Mouse (Mus musculus) adrenal gland, postnatal 25 days (tissue): ENCODE measurements around the gene Gm11758. TPM values are rescaled to one million over a fixed set of nuclear protein-coding genes. Genes with fewer than 3 reads are reported as not detected.
"Not testable (repeated sequence)": the region's sequence is repeated elsewhere in the genome, so short reads cannot be mapped to it uniquely, and the experiment has no call there.

ENCODE experiments used
- DNase-seq: peaks from one replicate; pipeline ENCODE4 v3.0.0; 2021; ENCODE audit warnings: mixed read lengths
- long read RNA-seq: library from polyadenylated mRNA; stranded (forward); transcript quantifications from one replicate; pipeline ENCODE4 v2.0.0, GENCODE M21; 2021
- total RNA-seq: library from RNA; stranded (reverse); gene quantifications from 2 replicates; pipeline ENCODE4 v1.2.3, GENCODE M21; 2021

Gm11758 gene
- not detected in 2 replicates for total RNA-seq
- long read RNA-seq, result 0 reads

DNA sequence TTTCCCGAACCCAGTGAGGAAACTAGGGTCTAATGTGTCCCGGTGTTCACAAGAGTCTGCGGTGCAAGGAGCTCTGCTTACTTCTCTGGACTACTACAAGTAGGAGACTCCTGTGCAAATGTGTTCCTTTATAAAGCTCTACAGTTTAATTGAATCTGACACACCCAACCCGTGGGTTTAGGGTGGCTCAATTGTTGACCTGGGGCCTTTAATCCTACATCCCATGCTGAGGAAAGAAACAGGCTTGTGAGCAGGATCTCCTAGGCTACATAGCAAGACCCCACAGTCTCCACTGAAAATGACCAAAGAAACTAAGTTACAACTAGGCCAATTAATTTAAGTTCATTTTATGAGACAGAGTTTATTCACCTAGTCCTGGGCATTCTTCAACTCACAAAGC lies at the start of gene Gm11758:
Gm11758 (minus strand) TSS at position 101 of the 400 bp plus-strand sequence.
- not testable (repeated sequence) for DNase-seq

GRCm38 (mm10) chr4:73920660-73921059 lies 44.6 kb upstream of the Gm11758 start, which contains the start of gene Gm11756:
Gm11756 (minus strand) TSS chr4:73920760.
- not testable (repeated sequence) for DNase-seq

GRCm38 (mm10) chr4:73905853-73906252 lies 29.8 kb upstream of the Gm11758 start, which contains the start of gene Gm13871:
Gm13871 (minus strand) TSS chr4:73905953.
- not testable (repeated sequence) for DNase-seq

DNA sequence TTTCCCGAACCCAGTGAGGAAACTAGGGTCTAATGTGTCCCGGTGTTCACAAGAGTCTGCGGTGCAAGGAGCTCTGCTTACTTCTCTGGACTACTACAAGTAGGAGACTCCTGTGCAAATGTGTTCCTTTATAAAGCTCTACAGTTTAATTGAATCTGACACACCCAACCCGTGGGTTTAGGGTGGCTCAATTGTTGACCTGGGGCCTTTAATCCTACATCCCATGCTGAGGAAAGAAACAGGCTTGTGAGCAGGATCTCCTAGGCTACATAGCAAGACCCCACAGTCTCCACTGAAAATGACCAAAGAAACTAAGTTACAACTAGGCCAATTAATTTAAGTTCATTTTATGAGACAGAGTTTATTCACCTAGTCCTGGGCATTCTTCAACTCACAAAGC lies 14.9 kb upstream of the Gm11758 start, which contains the start of gene Gm11757:
Gm11757 (minus strand) TSS at position 101 of the 400 bp plus-strand sequence.
- DNase-seq, result not testable (repeated sequence)

DNA sequence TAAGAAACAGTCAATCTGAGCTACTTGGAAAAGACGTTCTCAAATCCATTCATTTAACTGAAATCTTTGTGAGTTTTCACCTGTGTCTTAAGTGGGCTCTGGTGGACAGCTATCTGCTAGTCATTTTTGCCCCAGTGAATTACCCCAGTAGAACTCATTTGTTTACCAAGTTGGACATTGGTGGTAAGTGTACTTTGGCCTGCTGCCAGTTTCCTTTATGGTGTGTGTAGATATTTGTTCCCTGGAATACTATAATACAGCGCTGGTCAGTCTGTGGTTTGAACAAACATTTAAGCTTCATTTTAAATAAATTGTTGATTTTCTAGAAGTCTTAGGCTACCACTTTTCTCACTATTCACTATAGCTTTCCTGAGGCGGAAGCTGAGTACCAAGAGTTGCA lies 49.5 kb downstream of the Gm11758 start:
- no peak for DNase-seq

Other genes with a start within 250 kb of the Gm11758 start
- gene Gm11236, start 238.1 kb downstream of the Gm11758 start, total RNA-seq, result not detected in 2 replicates
- gene Gm11239, start 207.9 kb downstream of the Gm11758 start, total RNA-seq, result not detected in 2 replicates
- gene Gm428, start 192.8 kb downstream of the Gm11758 start, total RNA-seq, result not detected in 2 replicates
- gene Rasef, start 85.3 kb downstream of the Gm11758 start, total RNA-seq, result not detected in 2 replicates
- not detected in 2 replicates for gene Gm11757, start 14.8 kb upstream of the Gm11758 start, total RNA-seq
- gene Gm13871, start 29.7 kb upstream of the Gm11758 start, total RNA-seq, result not detected in 2 replicates
- not detected in 2 replicates for gene Gm11756, start 44.5 kb upstream of the Gm11758 start, total RNA-seq
- gene 2310002L09Rik, start 74.6 kb upstream of the Gm11758 start, total RNA-seq, result not detected in 2 replicates
- 0.36 TPM in 1 of 2 replicates, not detected in the other for gene Frmd3, start 137.2 kb upstream of the Gm11758 start, total RNA-seq